9 mouse cellular contexts compared by ENCODE assay signal in the genomic region with DNA sequence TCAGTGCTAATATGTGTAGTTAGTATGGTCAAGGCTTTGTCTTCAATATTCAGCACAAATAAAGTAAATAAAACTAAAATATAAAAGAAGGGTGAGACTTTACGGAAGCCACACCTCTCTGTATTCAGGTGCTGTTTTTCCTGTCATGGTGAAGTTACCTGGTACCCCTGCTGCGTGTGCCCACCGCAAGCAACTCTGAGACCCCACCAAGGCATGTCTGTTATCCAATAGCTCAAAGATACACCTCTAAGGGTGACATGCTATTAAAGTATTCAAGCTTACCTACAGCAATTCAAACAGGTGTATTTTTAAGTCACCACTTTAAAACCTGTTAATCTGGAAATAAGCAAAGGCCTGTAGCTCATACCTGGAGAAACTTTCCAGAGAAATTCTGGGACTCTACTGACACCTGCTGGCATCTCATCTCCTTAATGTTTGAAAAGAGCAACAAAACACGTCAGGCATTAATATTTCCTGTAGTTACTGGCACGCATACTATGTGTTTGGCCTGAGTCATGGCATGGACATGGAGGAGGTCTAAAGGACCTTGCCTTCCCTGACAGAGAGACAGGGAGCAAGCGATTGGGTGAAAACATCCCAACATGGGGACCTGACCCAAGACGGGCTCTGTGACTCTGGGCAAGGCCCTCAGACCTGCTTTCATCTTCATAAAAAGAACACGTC.
DNase-seq lines count a peak whose midpoint lies in the region; ATAC-seq lines count a peak whose summit lies in the region.
"Had no signal": no experiment of that assay in that cellular context is flagged by ENCODE, and none has a peak within 500 bp of the region (broad histone marks: within the 10 kb centered on the region; RNA-seq: fewer than 3 reads in every experiment).

No protein-coding gene starts in this region.

- no peaks in the 10 kb centered on the region for H3K36me3 ChIP-seq in liver, embryonic 11.5 days (ENCODE audit: control insufficient read depth, insufficient read depth, low read length)
- H3K36me3 ChIP-seq: liver, embryonic 13.5 days had no signal

- H3K9ac ChIP-seq in liver, embryonic 11.5 days (ENCODE audit: low read depth, low read length), result no peak overlapping the region
- H3K9ac ChIP-seq: liver, embryonic 13.5 days had no signal

- no peak overlapping the region for H3K4me2 ChIP-seq in liver, embryonic 11.5 days
- H3K4me2 ChIP-seq: liver, embryonic 13.5 days had no signal

- H3K27me3 ChIP-seq in liver, embryonic 11.5 days (replicated peaks; ENCODE audit: control insufficient read depth, insufficient read depth, low read length), result no peaks in the 10 kb centered on the region
- H3K27me3 ChIP-seq: liver, embryonic 13.5 days had no signal

- no peaks in the 10 kb centered on the region for H3K9me3 ChIP-seq in liver, embryonic 11.5 days (ENCODE audit: control insufficient read depth, low read length)
- H3K9me3 ChIP-seq: liver, embryonic 13.5 days had no signal

- H3K4me1 ChIP-seq in liver, embryonic 11.5 days (replicated peaks; ENCODE audit: control insufficient read depth, insufficient read depth, low read length), result no peaks in the 10 kb centered on the region
- H3K4me1 ChIP-seq: liver, embryonic 13.5 days had no signal

- 78% methylated on average over 8 of the region's 8 CpGs for WGBS in liver, embryonic 11.5 days

- no peak; the same call in 1 of the 2 replicates for ATAC-seq in liver, embryonic 11.5 days (replicated peaks; ENCODE audit: low FRiP score)
- peak; percentile 66 for ATAC-seq in activated CD4-positive, CD25-positive, alpha-beta regulatory T cell, adult 4 months
- ATAC-seq in megakaryocyte-erythroid progenitor cell, adult 5-6 weeks (replicated peaks; ENCODE audit: low FRiP score, low TSS enrichment, poor library complexity, severe bottlenecking), result peak; percentile 44

- peak; percentile 7 for DNase-seq in liver
- DNase-seq in liver, embryonic 11.5 days (ENCODE audit: low spot score), result no peak
- peak; percentile 59 to 79 for DNase-seq in cerebellum, postnatal 36 days
- DNase-seq in heart, postnatal 25 days (ENCODE audit: low spot score), result peak; percentile 26
- peak; percentile 19 to 49 for DNase-seq in layer of hippocampus, adult 8-10 months (ENCODE audit: low spot score in 2 of 2)
- no peak for DNase-seq in c-Kit-positive CD71-positive TER-119-positive erythroid progenitor cells, embryonic 14.5 days (ENCODE audit: low spot score)
- DNase-seq: liver, embryonic 13.5 days had no signal

- H3K4me3 ChIP-seq in liver, embryonic 11.5 days (ENCODE audit: low read depth, low read length), result no peak overlapping the region
- H3K4me3 ChIP-seq: liver, embryonic 13.5 days had no signal

- intact Hi-C loops in heart, postnatal 25 days (cut with DNase I), result loop anchor here (2.0 to 5.0 kb wide), 3 partner anchors 185 to 488 kb away; a partner anchor contains a TSS

- no peak overlapping the region for H3K27ac ChIP-seq in liver, embryonic 11.5 days (ENCODE audit: low read depth, low read length)
- H3K27ac ChIP-seq: liver, embryonic 13.5 days had no signal

Comparison
In these comparisons a context has a peak if more than half of its experiments do, and no peak if none do; other contexts are left out.
1. DNase-seq: peak in liver (single experiment), cerebellum, postnatal 36 days (2 of 2), heart, postnatal 25 days (single experiment) and layer of hippocampus, adult 8-10 months (2 of 2); none in liver, embryonic 11.5 days (single experiment) and c-Kit-positive CD71-positive TER-119-positive erythroid progenitor cells, embryonic 14.5 days (single experiment).